Comparison of ENCODE assay signal across 9 mouse cellular contexts in genomic region chr6:91104765-91105399, GRCm38 (mm10). TPM values are rescaled to one million over a fixed set of nuclear protein-coding genes. Genes with fewer than 3 reads are reported as not detected.
DNase-seq lines count a peak whose midpoint lies in the region; ATAC-seq and TF ChIP-seq lines count a peak whose summit lies in the region.
"Had no signal": no experiment of that assay in that cellular context is flagged by ENCODE, and none has a peak within 500 bp of the region (broad histone marks: within the 10 kb centered on the region; RNA-seq: fewer than 3 reads in every experiment).

No protein-coding gene starts in this region.

- H3K4me2 ChIP-seq in heart, embryonic 12.5 days = no peak overlapping the region
- H3K4me2 ChIP-seq in lung, embryonic 15.5 days = no peak overlapping the region
- H3K4me2 ChIP-seq: neural tube, embryonic 13.5 days had no signal

- 0 out of 2 replicates have a peak, but pooled peaks have one; percentile 40 for ATAC-seq in heart, embryonic 12.5 days (ENCODE audit: insufficient number of reproducible peaks, low FRiP score)
- peak; percentile 26 for ATAC-seq in activated CD4-positive, CD25-positive, alpha-beta regulatory T cell, adult 4 months
- ATAC-seq in lung, embryonic 15.5 days (ENCODE audit: borderline replicate concordance, extremely low read depth, low FRiP score, low TSS enrichment) = 0 out of 2 replicates have a peak, but pooled peaks have one; percentile 27

- no peaks in the 10 kb centered on the region for H3K27me3 ChIP-seq in heart, embryonic 12.5 days (replicated peaks)
- H3K27me3 ChIP-seq in lung, embryonic 15.5 days = no peaks in the 10 kb centered on the region
- no peaks in the 10 kb centered on the region for H3K27me3 ChIP-seq in thymus, adult 2 months (ENCODE audit: control insufficient read depth, insufficient read depth, low read length)
- H3K27me3 ChIP-seq: neural tube, embryonic 13.5 days had no signal

- no peak for DNase-seq in heart, adult 18-20 months
- peak; percentile 80 for DNase-seq in kidney, adult 11 months
- DNase-seq in cerebellum, adult 18-20 months = no peak
- DNase-seq in adipocyte (ENCODE audit: low spot score) = no peak
- DNase-seq in thymus, adult 2 months = no peak

- H3K4me1 ChIP-seq in heart, embryonic 12.5 days (replicated peaks) = peaks cover 15% of the 10 kb centered on the region
- no peaks in the 10 kb centered on the region for H3K4me1 ChIP-seq in lung, embryonic 15.5 days
- peaks cover 18% of the 10 kb centered on the region for H3K4me1 ChIP-seq in thymus, adult 2 months (replicated peaks; ENCODE audit: control insufficient read depth, insufficient read depth, low read length)

- H3K9me3 ChIP-seq in heart, embryonic 12.5 days (replicated peaks) = no peaks in the 10 kb centered on the region
- no peaks in the 10 kb centered on the region for H3K9me3 ChIP-seq in lung, embryonic 15.5 days
- H3K9me3 ChIP-seq: neural tube, embryonic 13.5 days had no signal

- WGBS in heart, embryonic 12.5 days = 60% methylated on average over 3 of the region's 3 CpGs
- 54% methylated on average over 3 of the region's 3 CpGs for WGBS in lung, embryonic 15.5 days
- 69% methylated on average over 3 of the region's 3 CpGs for WGBS in thymus, adult 2 months

- no peak for TF ChIP-seq CTCF in thymus, adult 2 months (IDR thresholded peaks at IDR 0.05; ENCODE audit: borderline replicate concordance, control insufficient read depth, extremely low read depth, insufficient read depth, low read length, poor library complexity)

- TF ChIP-seq POLR2A in thymus, adult 2 months (IDR thresholded peaks at IDR 0.05; ENCODE audit: control insufficient read depth, extremely low read depth, insufficient read depth, low read length, poor library complexity) = no peak

- H3K4me3 ChIP-seq in heart, embryonic 12.5 days = no peak overlapping the region
- no peak overlapping the region for H3K4me3 ChIP-seq in lung, embryonic 15.5 days
- H3K4me3 ChIP-seq in thymus, adult 2 months (ENCODE audit: control insufficient read depth, insufficient read depth, low read length) = no peak overlapping the region
- H3K4me3 ChIP-seq: neural tube, embryonic 13.5 days had no signal

- no peaks in the 10 kb centered on the region for H3K36me3 ChIP-seq in heart, embryonic 12.5 days
- no peaks in the 10 kb centered on the region for H3K36me3 ChIP-seq in lung, embryonic 15.5 days
- H3K36me3 ChIP-seq in thymus, adult 2 months (ENCODE audit: control insufficient read depth, insufficient read depth, low read length) = peaks cover 10% of the 10 kb centered on the region

- H3K9ac ChIP-seq in heart, embryonic 12.5 days = no peak overlapping the region
- H3K9ac ChIP-seq in lung, embryonic 15.5 days = no peak overlapping the region
- H3K9ac ChIP-seq: neural tube, embryonic 13.5 days had no signal

- H3K27ac ChIP-seq in heart, embryonic 12.5 days (ENCODE audit: poor library complexity, severe bottlenecking) = no peak overlapping the region
- no peak overlapping the region for H3K27ac ChIP-seq in lung, embryonic 15.5 days
- no peak overlapping the region for H3K27ac ChIP-seq in thymus, adult 2 months (ENCODE audit: control insufficient read depth, insufficient read depth, low read length)
- H3K27ac ChIP-seq: neural tube, embryonic 13.5 days had no signal

RNA-seq across cellular contexts. Expression of gene Nup210, which starts 11.7 kb away (rescaled TPM):
- polyA plus RNA-seq in heart, embryonic 12.5 days (2016; fragmentation: Nextera tagmentation; extraction: Ambion mirVana) = 10.7 and 11.2 TPM in 2 replicates
- 1 to 10 TPM; 2.6 to 6.9 TPM for total RNA-seq in heart, adult 18-20 months (2021)
- polyA plus RNA-seq in activated CD4-positive, CD25-positive, alpha-beta regulatory T cell, adult 4 months (2017; shearing (Covaris generic)) = 10 to 100 TPM; 61.6 to 82.1 TPM
- 25.7 and 27.5 TPM in 2 replicates for polyA plus RNA-seq in lung, embryonic 15.5 days (2015; fragmentation: Nextera tagmentation; extraction: Ambion mirVana)
- 219 and 378 TPM in 2 replicates for polyA plus RNA-seq in thymus, adult 2 months (2012; rRNA removed)

RNA-seq across cellular contexts. Expression of gene Hdac11, which starts 51.6 kb away (rescaled TPM):
- polyA plus RNA-seq in heart, embryonic 12.5 days (2016; fragmentation: Nextera tagmentation; extraction: Ambion mirVana) = 8.8 and 9.0 TPM in 2 replicates
- total RNA-seq in heart, adult 18-20 months (2021) = 10 to 100 TPM; 20.9 to 21.3 TPM
- polyA plus RNA-seq in activated CD4-positive, CD25-positive, alpha-beta regulatory T cell, adult 4 months (2017; shearing (Covaris generic)) = 1 to 10 TPM in 1 of 2 experiments, under 1 TPM in 1; 0.54 to 1.3 TPM
- 7.5 and 8.2 TPM in 2 replicates for polyA plus RNA-seq in lung, embryonic 15.5 days (2015; fragmentation: Nextera tagmentation; extraction: Ambion mirVana)
- polyA plus RNA-seq in thymus, adult 2 months (2012; rRNA removed) = 10.8 and 16.6 TPM in 2 replicates
